Mouse (Mus musculus) liver, embryonic 14.5 days (tissue): ENCODE results near the gene Ppia. TPM values are rescaled to one million over a fixed set of nuclear protein-coding genes. Genes with fewer than 3 reads are reported as not detected.

ENCODE experiments used
- ATAC-seq: fragments of 200-750 bp; cut with Nextera tagmentation; 2 replicates; pipeline ENCODE4 v1.8.0; 2017; ENCODE audit warnings: moderate number of reproducible peaks, mild to moderate bottlenecking, moderate library complexity; ENCODE audit not compliant: insufficient read depth
- DNase-seq, 3 experiments: peaks; one replicate each; pipeline ENCODE4 v3.0.0-alpha.2; 2012 to 2013; ENCODE audit warnings: low read depth in 3 of 3, low spot score in 3 of 3
- H3K27ac ChIP-seq: fragments of 300-500 bp; sonication (generic); 2 replicates; pipeline ENCODE4 v1.5.1; 2014; ENCODE audit warnings: moderate library complexity, mild to moderate bottlenecking, control low read depth, inconsistent platforms
- H3K27me3 ChIP-seq: fragments of 300-500 bp; sonication (generic); 2 replicates; pipeline ENCODE4 v1.6.1; 2014; ENCODE audit warnings: mild to moderate bottlenecking, low read length, moderate library complexity; ENCODE audit not compliant: control insufficient read depth, insufficient read depth
- H3K36me3 ChIP-seq: fragments of 300-500 bp; sonication (generic); replicated peaks from 2 replicates; pipeline ENCODE4 v1.6.1; 2014; ENCODE audit warnings: low read depth; ENCODE audit not compliant: control insufficient read depth, insufficient read depth
- H3K4me1 ChIP-seq, 2 experiments: fragments of 200-500 bp in 1 of 2; fragments of 300-500 bp in 1 of 2; sonication (generic) in 1 of 2; replicated peaks; 2 replicates each; pipeline ENCODE4 v1.6.1; 2012 to 2014; ENCODE audit warnings: antibody characterized with exemption in 1 of 2, inconsistent platforms in 1 of 2, low read length in 1 of 2; ENCODE audit not compliant: control insufficient read depth in 2 of 2, insufficient read depth in 2 of 2
- H3K4me2 ChIP-seq: fragments of 300-500 bp; sonication (generic); 2 replicates; pipeline ENCODE4 v1.6.1; 2014; ENCODE audit warnings: low read depth, mild to moderate bottlenecking, control low read depth, moderate library complexity
- H3K4me3 ChIP-seq, 2 experiments: fragments of 200-500 bp in 1 of 2; fragments of 300-500 bp in 1 of 2; sonication (generic) in 1 of 2; 2 replicates each; pipeline ENCODE4 v1.5.1; 2012 to 2014; ENCODE audit warnings: low read depth in 2 of 2, low read length in 2 of 2, mild to moderate bottlenecking in 2 of 2, control low read depth in 1 of 2, inconsistent platforms in 1 of 2, moderate library complexity in 1 of 2; ENCODE audit not compliant: insufficient read depth in 1 of 2
- H3K9ac ChIP-seq: fragments of 300-500 bp; sonication (generic); replicated peaks from 2 replicates; pipeline ENCODE4 v1.6.1; 2014; ENCODE audit warnings: mild to moderate bottlenecking, control low read depth, moderate library complexity
- H3K9me3 ChIP-seq: fragments of 300-500 bp; sonication (generic); 2 replicates; pipeline ENCODE4 v1.6.1; 2016; ENCODE audit warnings: low read length, mixed read lengths; ENCODE audit not compliant: control insufficient read depth
- CTCF ChIP-seq: IDR thresholded peaks from 2 replicates; pipeline ENCODE4 v1.5.1; 2016; ENCODE audit warnings: antibody characterized with exemption, low read depth, control low read depth
- EP300 ChIP-seq: IDR thresholded peaks from 2 replicates; pipeline ENCODE4 v1.6.1; 2016; ENCODE audit warnings: antibody characterized with exemption, low read depth
- WGBS: fragments of 180-500 bp; shearing (Covaris S2); extraction: QIAGEN DNeasy Blood & Tissue Kit; methylation state at CpG from one replicate; pipeline ENCODE4 v1.1.7; 2014; ENCODE audit not compliant: insufficient replicate concordance; 5-methylcytosine and 5-hydroxymethylcytosine counted together
- polyA plus RNA-seq, 2 experiments: library from polyadenylated mRNA; depleted of rRNA in 1 of 2; stranded (reverse) in 1 of 2; unstranded in 1 of 2; fragments of >200 nt; fragmentation: Nextera tagmentation in 1 of 2; extraction: Ambion mirVana in 1 of 2; gene quantifications; 2 replicates each; pipeline versions ENCODE4 v1.2.1 to v1.2.3; 2012 to 2014

Ppia gene
- polyA plus RNA-seq, 2 experiments = 1,780 to 3,291 TPM

DNA sequence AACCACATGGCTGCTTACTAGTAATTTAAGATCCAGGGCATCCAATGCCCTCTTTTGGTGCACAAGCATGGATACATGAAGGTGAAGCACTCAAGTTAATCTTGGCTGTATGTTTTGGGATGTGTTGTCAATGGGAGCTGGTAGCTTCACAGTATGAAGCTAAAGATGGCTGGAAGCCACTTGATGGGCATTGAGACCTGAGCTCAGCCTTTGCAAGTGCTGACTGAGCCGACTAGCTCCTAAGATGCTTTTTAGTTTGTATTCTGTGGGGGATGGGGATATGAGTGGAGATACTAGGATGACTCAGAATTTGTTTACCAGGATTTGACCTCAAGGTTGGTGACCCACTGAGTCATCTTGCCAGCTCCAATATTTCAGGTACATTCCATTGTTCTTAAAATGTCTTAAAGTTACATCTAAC is 5.0 kb downstream of the Ppia start:
- peaks cover 4 to 8% of the 10 kb centered on the region in 2 experiments; a peak in 3 of 4 replicates for H3K4me1 ChIP-seq
- no peaks in the 10 kb centered on the region for H3K27me3 ChIP-seq
- H3K36me3 ChIP-seq = peaks cover 61% of the 10 kb centered on the region
- DNase-seq (no peak), ATAC-seq (no peak)
- H3K9me3 ChIP-seq = no peaks in the 10 kb centered on the region
- H3K4me3 ChIP-seq = no peak overlapping the region
- 15% methylated on average over 1 of the region's 1 CpGs for WGBS
- TF ChIP-seq CTCF = no peak
- no peak for TF ChIP-seq EP300
- H3K27ac ChIP-seq = no peak overlapping the region
- no peak overlapping the region for H3K4me2 ChIP-seq
- H3K9ac ChIP-seq = no peak overlapping the region

DNA sequence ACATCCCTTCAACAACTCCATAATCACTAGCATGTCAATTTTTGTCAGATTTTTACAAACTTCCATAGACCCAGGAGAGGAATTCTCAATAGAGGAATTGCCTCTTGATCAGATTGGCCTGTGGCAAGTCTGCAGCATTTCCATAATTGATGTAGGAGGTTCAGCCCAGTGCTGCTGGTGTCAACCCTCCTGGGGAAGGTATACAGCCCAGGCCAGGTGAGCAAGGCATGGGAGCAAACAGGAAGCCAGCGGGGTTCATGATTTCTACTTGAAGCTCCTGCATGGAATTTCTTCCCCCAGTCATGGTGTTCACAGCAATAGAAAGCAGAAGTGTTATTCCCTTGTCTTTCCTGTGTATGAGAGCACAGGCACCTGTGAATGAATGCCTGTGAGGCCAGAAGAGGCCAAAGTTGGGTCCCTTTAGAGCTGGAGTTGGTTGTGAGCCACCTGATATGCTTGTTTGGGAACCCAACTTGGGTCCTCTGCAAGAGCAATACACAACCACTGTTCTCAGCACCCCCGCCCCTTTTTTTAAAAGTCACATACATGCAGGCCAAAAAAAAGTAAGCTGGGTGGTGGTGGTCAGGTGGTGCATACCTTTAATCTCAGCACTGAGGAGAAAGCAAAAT is 5.6 kb downstream of the Ppia start:
- TF ChIP-seq CTCF = no peak
- TF ChIP-seq EP300 = no peak
- Histone ChIP-seq H3K9ac (no peak overlapping the region), H3K27me3 (no peaks in the 10 kb centered on the region), H3K4me1 (peaks cover 4 to 8% of the 10 kb centered on the region in 2 experiments; a peak in 3 of 4 replicates), H3K4me3 (no peak overlapping the region), H3K27ac (no peak overlapping the region), H3K36me3 (peaks cover 64% of the 10 kb centered on the region), H3K9me3 (no peaks in the 10 kb centered on the region), H3K4me2 (no peak overlapping the region)
- DNase-seq = no peak
- 64% methylated on average over 2 of the region's 2 CpGs for WGBS
- ATAC-seq = no peak

DNA sequence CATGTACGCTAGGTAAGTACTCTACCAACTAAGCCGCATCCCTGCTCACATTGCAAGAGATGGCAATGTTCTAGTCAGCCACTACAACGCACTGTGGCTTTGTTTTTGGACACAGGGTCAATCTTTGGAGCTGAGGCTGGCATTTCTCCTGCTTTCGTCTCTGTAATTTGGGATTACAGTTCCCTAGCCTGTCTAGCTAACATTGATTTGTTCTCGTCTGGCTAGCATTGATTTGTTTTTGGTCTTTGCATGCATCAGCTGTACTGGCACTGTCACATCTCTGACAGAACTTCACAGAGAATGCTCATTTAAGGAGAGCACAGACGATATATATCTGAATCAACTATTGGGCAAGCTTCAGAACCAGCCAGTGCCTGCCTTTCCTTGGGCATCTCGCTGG is 14.9 kb downstream of the Ppia start:
- no peak for TF ChIP-seq CTCF
- TF ChIP-seq EP300 = no peak
- Histone ChIP-seq H3K9me3 (no peaks in the 10 kb centered on the region), H3K36me3 (peaks cover 91% of the 10 kb centered on the region), H3K27ac (no peak overlapping the region), H3K4me2 (no peak overlapping the region), H3K4me3 (no peak overlapping the region), H3K27me3 (no peaks in the 10 kb centered on the region), H3K4me1 (no peaks in the 10 kb centered on the region), H3K9ac (no peak overlapping the region)
- no peak for DNase-seq
- no peak for ATAC-seq
- WGBS = 87% methylated on average over 7 of the region's 7 CpGs

DNA sequence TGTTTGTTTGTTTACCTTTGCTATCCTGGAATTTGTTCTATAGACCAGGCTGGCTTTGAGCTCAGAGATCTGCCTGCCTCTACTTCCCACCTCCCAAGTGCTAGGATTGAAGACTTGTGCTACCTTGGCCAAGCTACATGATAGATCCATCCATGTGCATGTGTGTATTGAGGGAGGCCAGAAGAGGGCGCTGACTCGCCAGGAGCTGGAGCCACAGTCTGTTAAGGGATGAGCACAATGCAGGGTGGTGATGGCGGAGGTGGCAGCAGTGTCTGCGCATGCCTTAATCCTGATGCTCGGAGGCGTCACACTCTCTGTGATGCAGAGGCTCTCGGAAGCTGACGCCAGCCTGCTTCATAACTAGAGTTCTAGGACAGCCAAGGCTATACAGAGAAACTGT is 21.2 kb downstream of the Ppia start:
- H3K9ac ChIP-seq = no peak overlapping the region
- WGBS = 67% methylated on average over 8 of the region's 8 CpGs
- peaks cover 79% of the 10 kb centered on the region for H3K36me3 ChIP-seq
- no peak overlapping the region for H3K4me3 ChIP-seq
- no peak for TF ChIP-seq EP300
- TF ChIP-seq CTCF = peak; percentile 93
- DNase-seq (peak in 1 of 3 experiments; percentile 32), ATAC-seq (peak; percentile 68)
- no peak overlapping the region for H3K27ac ChIP-seq
- no peaks in the 10 kb centered on the region for H3K4me1 ChIP-seq
- H3K27me3 ChIP-seq = no peaks in the 10 kb centered on the region
- no peaks in the 10 kb centered on the region for H3K9me3 ChIP-seq
- H3K4me2 ChIP-seq = no peak overlapping the region

DNA sequence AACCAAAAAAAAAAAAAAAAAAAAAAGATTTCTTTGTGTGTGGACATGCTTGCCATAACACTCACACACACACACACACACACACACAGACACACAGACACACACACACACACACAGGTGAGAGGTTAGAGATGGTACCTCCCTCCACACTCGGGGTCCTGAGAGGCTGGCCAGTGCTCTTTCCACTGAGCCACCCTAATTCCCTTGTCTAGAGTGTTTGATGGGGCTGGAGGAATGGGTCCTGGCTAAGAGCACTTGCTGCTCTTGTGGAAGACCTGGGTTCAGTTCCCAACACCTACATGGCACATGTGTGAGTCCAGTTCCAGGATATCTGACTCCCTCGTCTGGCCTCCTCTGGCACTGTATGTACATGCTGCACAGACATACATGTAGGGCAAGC is 22.4 kb downstream of the Ppia start:
- H3K4me2 ChIP-seq = no peak overlapping the region
- peaks cover 0 to 2% of the 10 kb centered on the region in 2 experiments; a peak in 2 of 4 replicates for H3K4me1 ChIP-seq
- WGBS = 88% methylated on average over 2 of the region's 2 CpGs
- H3K27ac ChIP-seq = no peak overlapping the region
- peaks cover 68% of the 10 kb centered on the region for H3K36me3 ChIP-seq
- H3K4me3 ChIP-seq = no peak overlapping the region
- H3K27me3 ChIP-seq = no peaks in the 10 kb centered on the region
- no peak overlapping the region for H3K9ac ChIP-seq
- DNase-seq (no peak), ATAC-seq (no peak)
- no peaks in the 10 kb centered on the region for H3K9me3 ChIP-seq
- TF ChIP-seq EP300 (no peak), CTCF (no peak)
